Mouse (Mus musculus): ENCODE measurements at regions not wholly inside any gene's neighbourhood (a gene's known extent, or its start where the extent isn't known, plus 50 kb on each side); places are given as distances from the start of the nearest gene placed in this dataset.

DNA sequence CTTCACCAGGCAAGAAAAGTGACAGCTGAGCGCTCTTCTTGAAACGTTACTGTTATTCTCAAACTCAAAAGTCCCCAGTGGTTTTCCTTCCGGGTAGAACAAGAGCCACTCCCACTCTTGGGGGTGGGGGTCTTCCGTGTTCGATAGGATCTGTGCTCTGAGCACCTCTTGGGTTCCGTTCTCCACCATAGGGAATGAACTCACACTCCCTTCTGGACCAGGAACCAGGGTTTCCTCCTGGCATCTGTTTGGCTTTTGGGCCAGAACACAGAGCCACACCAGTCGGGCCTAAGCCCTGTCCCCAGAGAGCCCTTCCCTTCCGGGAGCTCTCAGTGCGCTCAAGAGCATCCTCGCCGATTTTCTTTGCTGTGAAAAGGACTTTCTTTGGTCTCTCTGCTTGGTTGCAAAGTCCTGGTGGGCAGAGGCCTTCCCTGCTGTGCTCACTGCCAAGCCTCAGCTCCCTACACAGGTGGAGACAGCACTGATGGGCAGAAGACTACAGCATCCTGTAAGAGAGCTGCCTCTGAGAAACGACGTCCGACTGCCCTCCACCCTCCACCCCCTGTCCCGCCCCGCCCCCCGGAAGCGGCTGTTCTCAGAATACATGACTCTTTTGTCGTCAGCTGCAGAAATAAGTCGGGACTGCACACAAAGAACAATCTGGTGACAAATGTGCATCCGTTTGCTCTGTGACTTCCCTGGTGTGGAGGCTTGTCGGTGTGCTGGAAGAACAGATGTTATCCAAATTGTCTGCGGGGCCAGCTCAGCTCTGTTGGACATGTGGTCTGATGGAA is 90.9 kb upstream of the Lef1 start:
- Histone ChIP-seq H3K9ac (replicated peaks; ENCODE audit: low read length) (peak overlapping the region; percentile 51), H3K27ac (replicated peaks; ENCODE audit: low read depth, low read length) (no peak overlapping the region; the same call in 1 of the 2 replicates), H3K9me3 (replicated peaks; ENCODE audit: control insufficient read depth, low read length) (no peaks in the 10 kb centered on the region), H3K36me3 (replicated peaks; ENCODE audit: control insufficient read depth, insufficient read depth, low read depth, low read length) (no peaks in the 10 kb centered on the region), H3K4me2 (ENCODE audit: low read depth, low read length) (peak overlapping the region; percentile 33), H3K4me3 (ENCODE audit: low read depth, low read length) (0 out of 2 replicates have a peak overlapping the region, but pooled peaks have one; percentile 13), H3K4me1 (ENCODE audit: control insufficient read depth, insufficient read depth, low read length) (no peaks in the 10 kb centered on the region; the same call in 1 of the 2 replicates), H3K27me3 (ENCODE audit: control insufficient read depth, insufficient read depth, low read length) (no peaks in the 10 kb centered on the region)
- WGBS, result 15% methylated on average over 23 of the region's 23 CpGs
- ATAC-seq (replicated peaks; ENCODE audit: insufficient number of reproducible peaks, low FRiP score, low TSS enrichment, low read depth) (peak; percentile 63), DNase-seq (ENCODE audit: low spot score) (peak; percentile 46)

DNA sequence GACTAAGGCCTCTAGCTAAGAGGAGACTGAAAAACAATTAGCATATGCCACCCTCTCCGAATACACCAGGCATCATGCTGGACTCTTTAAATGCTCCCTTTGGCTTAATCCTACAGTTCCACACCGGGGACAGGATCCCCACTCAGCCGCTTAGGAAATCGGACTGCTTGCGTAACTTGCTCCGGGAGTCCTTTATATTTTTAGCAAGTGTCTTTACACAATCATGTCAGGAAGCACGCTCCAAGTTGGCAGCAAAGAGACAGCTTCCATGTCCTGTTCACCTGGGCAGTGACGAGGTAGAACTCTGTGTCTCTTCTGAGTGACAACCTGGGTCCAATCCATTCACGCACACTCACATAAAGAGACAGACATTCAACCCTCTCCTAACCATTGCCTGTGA is 92.4 kb upstream of the Lef1 start:
- H3K9ac ChIP-seq (replicated peaks; ENCODE audit: low read length), result no peak overlapping the region
- H3K4me3 ChIP-seq (ENCODE audit: low read depth, low read length), result no peak overlapping the region
- H3K9me3 ChIP-seq (replicated peaks; ENCODE audit: control insufficient read depth, low read length), result no peaks in the 10 kb centered on the region
- WGBS, result 87% methylated on average over 9 of the region's 9 CpGs
- no peak overlapping the region for H3K4me2 ChIP-seq (ENCODE audit: low read depth, low read length)
- DNase-seq (ENCODE audit: low spot score) (no peak), ATAC-seq (replicated peaks; ENCODE audit: insufficient number of reproducible peaks, low FRiP score, low TSS enrichment, low read depth) (no peak)
- H3K4me1 ChIP-seq (ENCODE audit: control insufficient read depth, insufficient read depth, low read length), result no peaks in the 10 kb centered on the region; the same call in 1 of the 2 replicates
- no peak overlapping the region for H3K27ac ChIP-seq (replicated peaks; ENCODE audit: low read depth, low read length)
- no peaks in the 10 kb centered on the region for H3K27me3 ChIP-seq (ENCODE audit: control insufficient read depth, insufficient read depth, low read length)
- no peaks in the 10 kb centered on the region for H3K36me3 ChIP-seq (replicated peaks; ENCODE audit: control insufficient read depth, insufficient read depth, low read depth, low read length)

DNA sequence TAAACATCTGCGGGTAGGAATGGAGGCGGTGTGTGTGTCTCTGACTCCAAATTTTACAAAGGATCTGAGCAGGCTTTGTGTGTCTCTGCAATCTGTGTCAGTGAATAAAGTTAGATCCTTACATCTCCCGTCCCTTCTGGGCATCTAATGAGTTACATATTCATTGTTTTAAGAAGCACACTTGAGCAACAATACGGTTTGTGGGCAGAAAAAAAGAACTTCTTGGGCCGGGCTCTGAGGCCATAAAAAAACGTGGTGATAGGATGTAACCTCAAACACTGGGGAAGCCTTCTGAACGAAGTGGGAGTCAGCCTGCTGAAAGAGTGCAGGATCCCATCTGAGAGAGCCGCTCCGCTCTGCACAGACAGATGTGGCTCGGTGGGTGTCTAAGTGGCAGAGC is 94.2 kb upstream of the Lef1 start:
- no peaks in the 10 kb centered on the region; the same call in 1 of the 2 replicates for H3K4me1 ChIP-seq (ENCODE audit: control insufficient read depth, insufficient read depth, low read length)
- H3K4me2 ChIP-seq (ENCODE audit: low read depth, low read length), result no peak overlapping the region
- H3K9me3 ChIP-seq (replicated peaks; ENCODE audit: control insufficient read depth, low read length), result no peaks in the 10 kb centered on the region
- H3K27me3 ChIP-seq (ENCODE audit: control insufficient read depth, insufficient read depth, low read length), result no peaks in the 10 kb centered on the region
- no peak overlapping the region for H3K27ac ChIP-seq (replicated peaks; ENCODE audit: low read depth, low read length)
- no peak overlapping the region for H3K9ac ChIP-seq (replicated peaks; ENCODE audit: low read length)
- 62% methylated on average over 10 of the region's 10 CpGs for WGBS
- no peaks in the 10 kb centered on the region for H3K36me3 ChIP-seq (replicated peaks; ENCODE audit: control insufficient read depth, insufficient read depth, low read depth, low read length)
- ATAC-seq (replicated peaks; ENCODE audit: insufficient number of reproducible peaks, low FRiP score, low TSS enrichment, low read depth) (no peak), DNase-seq (ENCODE audit: low spot score) (no peak)
- H3K4me3 ChIP-seq (ENCODE audit: low read depth, low read length), result no peak overlapping the region

DNA sequence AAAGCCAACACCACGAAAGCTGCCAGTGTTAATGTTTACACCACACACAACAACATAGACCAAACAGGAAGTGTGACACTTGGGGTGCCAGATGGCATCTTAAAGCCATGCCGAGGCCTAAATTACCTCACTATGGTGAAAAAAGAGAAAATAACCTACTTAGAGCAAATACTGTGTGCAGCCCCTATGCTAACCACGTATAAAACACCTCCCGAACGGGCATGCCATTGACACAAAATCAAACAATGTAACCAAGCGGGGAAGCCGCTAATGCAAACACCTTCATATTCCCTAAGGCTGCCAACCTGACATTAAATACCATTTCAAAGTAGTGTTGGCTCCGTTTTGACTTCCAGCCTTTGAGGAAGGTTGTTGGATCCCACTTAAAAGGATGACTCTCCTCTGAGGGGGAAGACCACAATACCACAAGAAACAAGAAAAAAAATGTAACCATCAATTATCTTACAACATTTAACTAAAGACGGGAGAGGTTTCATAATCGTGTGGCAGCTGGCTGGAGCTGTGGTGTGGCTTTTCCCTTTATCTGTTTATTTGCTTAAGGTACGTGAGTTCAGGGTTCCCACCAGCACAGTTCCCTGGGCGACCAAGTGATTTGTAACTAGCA is 96.1 kb upstream of the Lef1 start:
- H3K9ac ChIP-seq (replicated peaks; ENCODE audit: low read length), result no peak overlapping the region
- ATAC-seq (replicated peaks; ENCODE audit: insufficient number of reproducible peaks, low FRiP score, low TSS enrichment, low read depth) (no peak), DNase-seq (ENCODE audit: low spot score) (no peak)
- H3K4me3 ChIP-seq (ENCODE audit: low read depth, low read length), result no peak overlapping the region
- no peaks in the 10 kb centered on the region for H3K27me3 ChIP-seq (ENCODE audit: control insufficient read depth, insufficient read depth, low read length)
- no peaks in the 10 kb centered on the region for H3K9me3 ChIP-seq (replicated peaks; ENCODE audit: control insufficient read depth, low read length)
- 70% methylated on average over 12 of the region's 12 CpGs for WGBS
- H3K27ac ChIP-seq (replicated peaks; ENCODE audit: low read depth, low read length), result no peak overlapping the region
- H3K36me3 ChIP-seq (replicated peaks; ENCODE audit: control insufficient read depth, insufficient read depth, low read depth, low read length), result no peaks in the 10 kb centered on the region
- no peak overlapping the region for H3K4me2 ChIP-seq (ENCODE audit: low read depth, low read length)
- no peaks in the 10 kb centered on the region; the same call in 1 of the 2 replicates for H3K4me1 ChIP-seq (ENCODE audit: control insufficient read depth, insufficient read depth, low read length)

DNA sequence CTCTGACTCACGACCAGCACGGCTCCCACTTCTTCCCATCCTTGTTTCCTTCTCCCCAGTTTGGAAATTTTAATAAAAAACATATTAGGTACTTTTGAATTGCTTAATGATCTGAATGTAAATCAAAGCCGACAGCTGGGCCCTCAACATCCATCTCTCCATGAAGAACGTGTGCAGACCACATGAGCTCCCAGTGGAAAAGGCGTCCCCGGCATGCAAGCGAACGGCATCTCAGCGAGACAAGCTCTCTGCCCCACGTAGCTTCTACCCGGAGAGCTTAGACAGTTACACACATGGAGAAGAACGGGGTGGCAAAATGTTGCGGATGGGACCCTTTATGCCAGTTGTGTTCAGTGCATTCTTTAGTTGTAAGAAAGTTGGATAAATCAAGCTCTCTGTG is 109.6 kb upstream of the Lef1 start:
- Histone ChIP-seq H3K4me1 (ENCODE audit: control insufficient read depth, insufficient read depth, low read length) (no peaks in the 10 kb centered on the region), H3K27me3 (ENCODE audit: control insufficient read depth, insufficient read depth, low read length) (no peaks in the 10 kb centered on the region), H3K36me3 (replicated peaks; ENCODE audit: control insufficient read depth, insufficient read depth, low read depth, low read length) (no peaks in the 10 kb centered on the region), H3K27ac (replicated peaks; ENCODE audit: low read depth, low read length) (no peak overlapping the region), H3K9ac (replicated peaks; ENCODE audit: low read length) (no peak overlapping the region), H3K9me3 (replicated peaks; ENCODE audit: control insufficient read depth, low read length) (no peaks in the 10 kb centered on the region), H3K4me2 (ENCODE audit: low read depth, low read length) (no peak overlapping the region), H3K4me3 (ENCODE audit: low read depth, low read length) (no peak overlapping the region)
- 76% methylated on average over 13 of the region's 13 CpGs for WGBS
- DNase-seq (ENCODE audit: low spot score), result no peak
- no peak for ATAC-seq (replicated peaks; ENCODE audit: insufficient number of reproducible peaks, low FRiP score, low TSS enrichment, low read depth)

DNA sequence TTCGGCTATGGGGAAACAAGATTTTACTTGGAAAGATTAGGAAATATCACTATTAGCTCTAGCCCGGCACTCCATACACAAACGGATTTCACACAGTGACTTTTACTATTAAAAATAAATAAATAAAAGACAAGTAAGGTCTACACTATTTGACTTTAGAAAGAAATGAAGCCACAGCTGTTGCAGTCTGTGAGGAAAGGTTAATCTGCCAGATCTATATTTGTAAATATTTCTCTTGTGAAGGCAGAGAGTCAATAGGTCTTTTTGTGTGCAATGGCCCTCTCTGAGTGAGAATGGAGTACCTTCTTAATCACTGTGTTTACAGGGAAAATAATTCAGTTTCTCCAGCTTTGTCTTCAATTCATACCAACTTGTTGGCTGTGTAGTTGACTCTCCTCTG is 110.0 kb upstream of the Lef1 start:
- Histone ChIP-seq H3K27ac (replicated peaks; ENCODE audit: low read depth, low read length) (no peak overlapping the region), H3K4me3 (ENCODE audit: low read depth, low read length) (no peak overlapping the region), H3K9ac (replicated peaks; ENCODE audit: low read length) (no peak overlapping the region), H3K36me3 (replicated peaks; ENCODE audit: control insufficient read depth, insufficient read depth, low read depth, low read length) (no peaks in the 10 kb centered on the region), H3K9me3 (replicated peaks; ENCODE audit: control insufficient read depth, low read length) (no peaks in the 10 kb centered on the region), H3K27me3 (ENCODE audit: control insufficient read depth, insufficient read depth, low read length) (no peaks in the 10 kb centered on the region), H3K4me1 (ENCODE audit: control insufficient read depth, insufficient read depth, low read length) (no peaks in the 10 kb centered on the region), H3K4me2 (ENCODE audit: low read depth, low read length) (no peak overlapping the region)
- 79% methylated on average over 3 of the region's 3 CpGs for WGBS
- no peak for DNase-seq (ENCODE audit: low spot score)
- no peak for ATAC-seq (replicated peaks; ENCODE audit: insufficient number of reproducible peaks, low FRiP score, low TSS enrichment, low read depth)

DNA sequence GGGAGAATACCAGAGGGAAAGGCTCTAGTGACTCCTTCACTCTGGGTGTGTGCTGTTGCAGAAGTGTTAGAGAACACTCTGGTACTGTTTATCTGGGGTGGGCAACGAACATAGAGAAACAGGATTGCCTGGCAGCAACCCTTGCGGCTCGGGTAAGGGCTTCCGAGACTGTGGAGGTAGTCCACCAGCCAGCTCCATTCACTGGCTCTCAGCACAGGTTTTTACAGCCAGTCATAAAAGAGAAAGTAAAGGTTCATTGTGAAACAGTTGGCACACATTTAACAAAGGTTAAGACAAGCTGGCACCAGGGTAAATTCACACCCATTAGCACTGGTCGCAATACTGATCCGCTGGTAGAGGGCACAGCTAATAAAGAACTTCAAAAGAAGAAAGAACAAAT is 110.5 kb upstream of the Lef1 start:
- Histone ChIP-seq H3K27me3 (ENCODE audit: control insufficient read depth, insufficient read depth, low read length) (no peaks in the 10 kb centered on the region), H3K4me3 (ENCODE audit: low read depth, low read length) (no peak overlapping the region), H3K9me3 (replicated peaks; ENCODE audit: control insufficient read depth, low read length) (no peaks in the 10 kb centered on the region), H3K4me2 (ENCODE audit: low read depth, low read length) (no peak overlapping the region), H3K36me3 (replicated peaks; ENCODE audit: control insufficient read depth, insufficient read depth, low read depth, low read length) (no peaks in the 10 kb centered on the region), H3K27ac (replicated peaks; ENCODE audit: low read depth, low read length) (no peak overlapping the region), H3K9ac (replicated peaks; ENCODE audit: low read length) (no peak overlapping the region), H3K4me1 (ENCODE audit: control insufficient read depth, insufficient read depth, low read length) (no peaks in the 10 kb centered on the region)
- ATAC-seq (replicated peaks; ENCODE audit: insufficient number of reproducible peaks, low FRiP score, low TSS enrichment, low read depth) (no peak), DNase-seq (ENCODE audit: low spot score) (no peak)
- 82% methylated on average over 6 of the region's 6 CpGs for WGBS

DNA sequence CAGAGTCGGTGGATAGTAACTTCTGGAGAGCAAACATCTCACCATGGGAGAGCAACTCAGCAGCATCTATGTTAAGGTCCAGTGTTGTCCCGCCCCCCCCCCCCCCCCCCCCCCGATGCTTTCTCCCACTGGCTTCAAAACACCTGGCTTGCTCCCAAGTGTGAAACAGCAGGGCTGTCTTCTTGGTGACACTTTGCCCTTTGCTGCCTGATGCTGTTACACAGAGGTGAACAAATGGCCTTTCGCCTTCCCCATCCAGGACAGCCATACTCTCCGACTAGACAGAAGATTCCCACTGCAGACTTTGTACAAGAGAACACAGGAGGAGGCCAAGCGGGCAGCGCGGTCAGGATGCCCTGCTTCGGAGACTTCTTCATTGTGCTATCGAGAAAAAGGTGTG is 111.8 kb upstream of the Lef1 start:
- DNase-seq (ENCODE audit: low spot score) (no peak), ATAC-seq (replicated peaks; ENCODE audit: insufficient number of reproducible peaks, low FRiP score, low TSS enrichment, low read depth) (no peak)
- no peaks in the 10 kb centered on the region for H3K27me3 ChIP-seq (ENCODE audit: control insufficient read depth, insufficient read depth, low read length)
- no peak overlapping the region for H3K4me3 ChIP-seq (ENCODE audit: low read depth, low read length)
- no peaks in the 10 kb centered on the region for H3K4me1 ChIP-seq (ENCODE audit: control insufficient read depth, insufficient read depth, low read length)
- no peak overlapping the region for H3K4me2 ChIP-seq (ENCODE audit: low read depth, low read length)
- H3K27ac ChIP-seq (replicated peaks; ENCODE audit: low read depth, low read length), result no peak overlapping the region
- 76% methylated on average over 9 of the region's 10 CpGs for WGBS
- H3K9me3 ChIP-seq (replicated peaks; ENCODE audit: control insufficient read depth, low read length), result no peaks in the 10 kb centered on the region
- H3K36me3 ChIP-seq (replicated peaks; ENCODE audit: control insufficient read depth, insufficient read depth, low read depth, low read length), result no peaks in the 10 kb centered on the region
- no peak overlapping the region for H3K9ac ChIP-seq (replicated peaks; ENCODE audit: low read length)
